Mouse (Mus musculus) CH12.LX (cell line): ENCODE measurements around the gene Gm47996.

Experiments
- CTCF ChIP-seq, 2 experiments: IDR thresholded peaks in 1 of 2; conservative IDR thresholded peaks in 1 of 2; 2 replicates each; pipeline ENCODE4 v1.5.1; 2011 to 2012; ENCODE audit warnings: low read depth in 2 of 2, low read length in 2 of 2, improper control_type of control experiment in 1 of 2, inconsistent platforms in 1 of 2, mild to moderate bottlenecking in 1 of 2, moderate library complexity in 1 of 2
- POLR2A ChIP-seq: IDR thresholded peaks from 2 replicates; pipeline ENCODE4 v1.6.1; 2011; ENCODE audit warnings: low read depth, mild to moderate bottlenecking, improper control_type of control experiment, low read length

DNA sequence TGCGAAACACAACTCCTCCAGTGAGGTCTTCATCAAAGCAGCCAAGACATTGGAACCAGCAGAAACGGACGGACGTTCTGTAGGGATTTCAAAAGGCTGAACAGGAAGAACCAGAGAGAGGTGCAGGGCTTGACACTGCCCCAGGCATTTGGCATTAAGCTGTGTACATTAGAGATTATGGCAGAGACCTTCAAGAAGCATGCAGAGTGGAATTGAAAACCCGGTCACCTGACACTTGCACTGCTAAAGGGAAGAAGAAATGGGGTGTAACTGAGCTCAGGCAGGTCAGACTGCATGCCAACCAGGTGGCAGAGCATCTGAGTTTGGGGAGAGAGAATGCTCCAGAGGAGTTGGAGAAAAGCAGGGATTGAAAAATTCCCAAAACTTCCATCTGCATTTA lies 45.5 kb downstream of the Gm47996 start:
- TF ChIP-seq CTCF (conservative IDR thresholded peaks at IDR 0.05 in 1 of 2, IDR thresholded peaks at IDR 0.05 in 1 of 2; ENCODE audit: low read depth in 2 of 2, low read length in 2 of 2) (no peak), POLR2A (no peak)
